Mouse (Mus musculus): Measurements from ENCODE around the gene Dbnl. TPM values are rescaled to one million over a fixed set of nuclear protein-coding genes. Genes with fewer than 3 reads are reported as not detected.

Gene Dbnl
- polyA plus RNA-seq (2014; fragmentation: Nextera tagmentation; extraction: Ambion mirVana): 116 and 126 TPM in 2 replicates

DNA sequence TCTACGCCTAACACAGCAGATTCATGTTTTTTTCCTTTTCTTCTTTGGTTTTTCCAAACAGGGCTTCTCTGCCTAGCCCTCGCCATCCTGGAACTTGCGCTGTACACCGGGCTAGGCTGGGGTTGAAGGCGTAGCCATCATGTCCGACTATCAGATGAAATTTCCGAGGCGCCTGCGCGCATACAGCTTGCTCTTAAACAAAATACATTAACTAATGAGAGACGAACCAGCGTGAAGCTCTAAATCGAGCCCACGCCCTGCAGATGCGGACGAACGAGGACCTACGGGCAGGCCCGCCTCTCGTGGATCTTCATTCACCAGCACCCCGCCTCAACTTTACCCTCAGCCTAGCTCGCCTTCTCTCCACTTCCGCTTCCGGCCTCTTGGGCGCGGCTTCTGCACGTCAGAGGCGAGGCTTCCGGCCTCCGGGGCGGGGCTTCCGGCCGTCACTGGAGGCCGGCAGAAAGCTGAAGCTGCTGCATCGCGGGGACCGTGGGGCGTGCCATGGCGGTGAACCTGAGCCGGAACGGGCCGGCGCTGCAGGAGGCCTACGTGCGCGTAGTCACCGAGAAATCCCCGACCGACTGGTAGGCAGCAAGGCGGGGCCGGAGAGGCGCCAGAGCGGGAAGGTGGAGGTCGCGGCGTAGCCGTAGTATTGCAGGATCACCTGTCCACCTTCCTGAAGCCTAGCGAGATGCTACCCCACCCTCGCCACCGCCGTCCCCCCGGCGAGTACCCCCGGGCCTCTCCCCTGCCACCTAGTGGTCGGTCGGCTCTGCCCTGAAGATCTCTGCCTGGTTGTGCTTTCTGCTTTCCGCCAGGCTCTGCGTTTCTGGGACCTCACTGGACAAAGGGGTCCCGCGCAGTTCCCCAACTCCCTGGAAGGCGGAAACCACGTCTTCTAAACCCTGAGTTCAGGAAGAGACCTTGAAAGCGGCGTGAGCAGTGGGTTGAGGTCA lies at the start of gene Dbnl:
TSS of gene Dbnl (plus strand) at position 433 of the 959 bp plus-strand sequence.
- Histone ChIP-seq H3K27me3 (replicated peaks; ENCODE audit: control insufficient read depth, insufficient read depth, low read length) (no peaks in the 10 kb centered on the region), H3K27ac (ENCODE audit: low read depth) (peak within 1 kb of the TSS; percentile 93), H3K9me3 (ENCODE audit: control insufficient read depth, low read length) (no peaks in the 10 kb centered on the region), H3K9ac (ENCODE audit: low read length) (peak within 1 kb of the TSS; percentile 84), H3K36me3 (ENCODE audit: control insufficient read depth, insufficient read depth, low read length) (peaks cover 27% of the 10 kb centered on the region), H3K4me3 (ENCODE audit: low read depth, low read length) (peak within 1 kb of the TSS; percentile 80), H3K4me1 (replicated peaks; ENCODE audit: control insufficient read depth, insufficient read depth, low read length) (peaks cover 18% of the 10 kb centered on the region), H3K4me2 (ENCODE audit: low read length) (peak within 1 kb of the TSS; percentile 97)
- WGBS: under 1% methylated on average over 73 of the region's 74 CpGs
- ATAC-seq (replicated peaks; ENCODE audit: low FRiP score, low TSS enrichment, low read depth) (peak; percentile 96), DNase-seq (ENCODE audit: low spot score) (peak; percentile 95)

DNA sequence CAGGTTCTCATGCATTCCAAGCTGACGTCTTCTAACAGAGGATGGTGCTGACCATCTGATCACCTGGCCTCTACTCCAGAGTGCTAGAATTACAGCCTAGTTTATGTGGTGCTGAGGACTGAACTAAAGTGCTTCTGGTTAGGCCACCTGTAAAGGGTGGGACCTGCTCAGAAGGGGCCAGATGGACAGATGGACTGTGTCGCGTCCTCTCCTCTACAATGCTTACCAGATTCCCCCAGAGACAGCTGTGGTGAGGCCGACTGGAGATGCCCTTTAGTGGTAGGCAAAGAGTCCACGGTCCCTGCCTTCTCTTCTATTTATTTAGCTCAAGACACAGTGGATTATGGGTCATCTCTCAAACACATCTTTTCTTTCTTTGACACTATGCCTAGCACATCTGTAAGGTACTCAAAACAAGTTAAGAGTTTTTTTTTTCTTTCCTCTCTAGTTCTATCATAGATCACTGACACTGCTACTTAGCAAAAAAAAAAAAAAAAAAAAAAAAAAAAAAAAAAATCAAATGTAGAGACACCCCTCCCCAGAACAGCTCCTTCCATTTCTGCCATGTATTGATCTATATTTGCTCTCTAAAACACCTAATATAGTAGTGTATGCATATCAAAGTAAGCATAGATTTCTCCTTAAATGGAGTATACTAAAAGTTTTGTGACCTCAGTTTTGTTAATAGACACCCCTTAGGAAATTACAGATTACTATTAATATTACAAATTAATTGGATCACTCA lies 49.2 kb upstream of the Dbnl start:
- Histone ChIP-seq H3K9ac (ENCODE audit: low read length) (no peak overlapping the region), H3K4me3 (ENCODE audit: low read depth, low read length) (no peak overlapping the region), H3K4me2 (ENCODE audit: low read length) (no peak overlapping the region), H3K9me3 (ENCODE audit: control insufficient read depth, low read length) (no peaks in the 10 kb centered on the region), H3K36me3 (ENCODE audit: control insufficient read depth, insufficient read depth, low read length) (no peaks in the 10 kb centered on the region), H3K27ac (ENCODE audit: low read depth) (no peak overlapping the region), H3K27me3 (replicated peaks; ENCODE audit: control insufficient read depth, insufficient read depth, low read length) (no peaks in the 10 kb centered on the region), H3K4me1 (replicated peaks; ENCODE audit: control insufficient read depth, insufficient read depth, low read length) (0 out of 2 replicates have a peak, but pooled peaks cover 3% of the 10 kb centered on the region)
- DNase-seq (ENCODE audit: low spot score): no peak
- WGBS: 72% methylated on average over 5 of the region's 5 CpGs
- no peak for ATAC-seq (replicated peaks; ENCODE audit: low FRiP score, low TSS enrichment, low read depth)

DNA sequence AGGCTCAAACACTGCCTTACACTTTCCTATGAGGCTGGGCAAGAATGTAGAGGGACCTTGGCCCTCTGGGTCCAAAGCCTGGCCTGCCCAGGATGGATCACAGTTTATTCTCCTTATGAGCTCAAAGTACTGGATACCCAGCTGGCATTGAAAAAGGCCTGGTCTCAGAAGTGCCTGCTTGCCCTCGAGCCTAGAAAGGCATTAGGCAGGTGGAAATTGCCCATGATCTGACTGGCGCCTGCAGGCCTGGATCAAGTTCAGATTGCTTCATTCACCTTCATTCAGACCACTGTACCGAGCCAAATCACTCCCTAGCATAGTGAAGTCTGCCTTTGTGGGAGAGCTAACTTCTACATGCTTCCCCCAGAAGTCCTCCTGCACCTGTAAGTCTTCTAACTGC lies 48.4 kb upstream of the Dbnl start:
- Histone ChIP-seq H3K36me3 (ENCODE audit: control insufficient read depth, insufficient read depth, low read length) (no peaks in the 10 kb centered on the region), H3K27me3 (replicated peaks; ENCODE audit: control insufficient read depth, insufficient read depth, low read length) (no peaks in the 10 kb centered on the region), H3K9me3 (ENCODE audit: control insufficient read depth, low read length) (no peaks in the 10 kb centered on the region), H3K4me1 (replicated peaks; ENCODE audit: control insufficient read depth, insufficient read depth, low read length) (no peaks in the 10 kb centered on the region), H3K4me3 (ENCODE audit: low read depth, low read length) (no peak overlapping the region), H3K27ac (ENCODE audit: low read depth) (no peak overlapping the region), H3K9ac (ENCODE audit: low read length) (no peak overlapping the region), H3K4me2 (ENCODE audit: low read length) (peak overlapping the region; percentile 82)
- ATAC-seq (replicated peaks; ENCODE audit: low FRiP score, low TSS enrichment, low read depth): no peak
- 81% methylated on average over 3 of the region's 3 CpGs for WGBS
- DNase-seq (ENCODE audit: low spot score): no peak

DNA sequence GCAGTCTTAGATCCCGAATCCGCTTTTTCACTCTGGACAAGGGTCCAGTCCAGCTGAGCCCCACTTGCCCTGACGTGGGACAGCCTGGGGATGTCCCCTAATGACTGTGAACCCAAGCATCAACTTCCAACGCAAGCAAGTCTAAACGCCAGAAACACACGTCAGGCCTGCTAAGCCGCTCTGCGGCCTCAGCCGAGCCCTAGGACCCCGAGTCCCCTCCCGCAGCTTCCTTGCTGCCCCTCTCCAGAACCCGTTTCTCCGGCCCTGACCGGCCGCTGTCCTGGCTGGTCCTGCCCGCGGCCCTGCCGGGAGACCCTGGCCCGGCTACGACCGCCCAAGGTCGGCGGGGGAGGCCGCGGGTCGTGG lies 47.7 kb upstream of the Dbnl start:
- Histone ChIP-seq H3K9me3 (ENCODE audit: control insufficient read depth, low read length) (no peaks in the 10 kb centered on the region), H3K9ac (ENCODE audit: low read length) (peak overlapping the region; percentile 95), H3K36me3 (ENCODE audit: control insufficient read depth, insufficient read depth, low read length) (no peaks in the 10 kb centered on the region), H3K27me3 (replicated peaks; ENCODE audit: control insufficient read depth, insufficient read depth, low read length) (no peaks in the 10 kb centered on the region), H3K4me1 (replicated peaks; ENCODE audit: control insufficient read depth, insufficient read depth, low read length) (no peaks in the 10 kb centered on the region), H3K27ac (ENCODE audit: low read depth) (peak overlapping the region; percentile 82), H3K4me3 (ENCODE audit: low read depth, low read length) (peak overlapping the region; percentile 83), H3K4me2 (ENCODE audit: low read length) (peak overlapping the region; percentile 82)
- 2% methylated on average over 26 of the region's 26 CpGs for WGBS
- ATAC-seq (replicated peaks; ENCODE audit: low FRiP score, low TSS enrichment, low read depth) (peak; percentile 54), DNase-seq (ENCODE audit: low spot score) (no peak)

DNA sequence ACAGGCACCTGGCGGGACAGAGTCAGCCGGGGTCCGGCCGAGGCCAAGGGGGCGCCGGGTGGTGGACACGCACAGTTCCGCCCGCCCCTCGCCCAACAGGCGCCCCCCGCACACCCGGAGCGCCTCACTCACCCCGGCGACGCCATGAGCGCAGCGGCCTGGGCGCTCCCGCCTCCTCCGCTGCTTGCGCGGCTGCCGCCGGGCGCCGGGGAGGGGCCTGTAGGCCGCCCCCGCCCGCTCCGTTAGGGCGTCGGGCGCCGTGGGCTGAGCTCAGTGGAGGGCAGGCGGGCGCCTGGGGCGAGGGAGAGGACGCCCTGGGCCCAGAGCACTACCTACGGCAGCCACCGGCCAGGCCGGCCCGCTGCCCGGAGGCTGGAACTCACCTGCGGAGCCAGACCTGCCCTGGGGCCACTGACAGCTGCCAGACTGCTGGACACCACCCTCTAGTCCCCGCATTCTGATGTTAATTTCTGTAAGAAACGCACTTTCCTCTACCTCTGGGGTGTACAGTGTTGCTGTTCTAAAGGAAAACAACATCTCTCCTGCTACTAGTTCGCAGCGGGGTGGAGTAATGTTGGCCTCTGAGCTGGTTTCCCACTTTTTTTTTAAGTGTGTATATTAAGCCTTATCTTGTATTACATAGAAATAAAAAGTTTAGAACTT lies 47.2 kb upstream of the Dbnl start:
- H3K4me2 ChIP-seq (ENCODE audit: low read length): peak overlapping the region; percentile 82
- no peaks in the 10 kb centered on the region for H3K36me3 ChIP-seq (ENCODE audit: control insufficient read depth, insufficient read depth, low read length)
- under 1% methylated on average over 46 of the region's 50 CpGs for WGBS
- ATAC-seq (replicated peaks; ENCODE audit: low FRiP score, low TSS enrichment, low read depth) (peak; percentile 91), DNase-seq (ENCODE audit: low spot score) (peak; percentile 77)
- no peaks in the 10 kb centered on the region for H3K4me1 ChIP-seq (replicated peaks; ENCODE audit: control insufficient read depth, insufficient read depth, low read length)
- peak overlapping the region; percentile 83 for H3K4me3 ChIP-seq (ENCODE audit: low read depth, low read length)
- H3K9ac ChIP-seq (ENCODE audit: low read length): peak overlapping the region; percentile 95
- no peaks in the 10 kb centered on the region for H3K9me3 ChIP-seq (ENCODE audit: control insufficient read depth, low read length)
- peak overlapping the region; percentile 82 for H3K27ac ChIP-seq (ENCODE audit: low read depth)
- H3K27me3 ChIP-seq (replicated peaks; ENCODE audit: control insufficient read depth, insufficient read depth, low read length): no peaks in the 10 kb centered on the region

DNA sequence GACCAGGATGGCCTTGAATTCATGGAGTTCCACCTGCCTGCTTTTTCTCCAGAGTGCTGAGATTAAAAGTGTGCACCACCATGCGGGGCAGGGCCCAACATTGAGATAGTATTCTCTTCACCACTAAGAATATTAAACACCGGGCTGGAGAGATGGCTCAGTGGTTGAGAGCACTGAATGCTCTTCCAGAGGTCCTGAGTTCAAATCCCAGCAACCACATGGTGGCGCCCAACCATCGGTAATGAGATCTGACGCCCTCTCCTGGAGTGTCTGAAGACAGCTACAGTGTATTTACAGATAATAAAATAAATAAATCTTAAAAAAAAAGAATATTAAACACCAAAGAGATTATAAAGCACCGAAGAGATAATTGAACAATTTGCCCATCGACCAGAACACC lies 46.2 kb upstream of the Dbnl start:
- no peak overlapping the region for H3K4me2 ChIP-seq (ENCODE audit: low read length)
- no peaks in the 10 kb centered on the region for H3K36me3 ChIP-seq (ENCODE audit: control insufficient read depth, insufficient read depth, low read length)
- H3K9ac ChIP-seq (ENCODE audit: low read length): no peak overlapping the region
- H3K4me1 ChIP-seq (replicated peaks; ENCODE audit: control insufficient read depth, insufficient read depth, low read length): no peaks in the 10 kb centered on the region
- no peak overlapping the region for H3K4me3 ChIP-seq (ENCODE audit: low read depth, low read length)
- WGBS: 75% methylated on average over 7 of the region's 7 CpGs
- no peaks in the 10 kb centered on the region for H3K27me3 ChIP-seq (replicated peaks; ENCODE audit: control insufficient read depth, insufficient read depth, low read length)
- no peak overlapping the region for H3K27ac ChIP-seq (ENCODE audit: low read depth)
- ATAC-seq (replicated peaks; ENCODE audit: low FRiP score, low TSS enrichment, low read depth): no peak
- no peaks in the 10 kb centered on the region for H3K9me3 ChIP-seq (ENCODE audit: control insufficient read depth, low read length)
- DNase-seq (ENCODE audit: low spot score): no peak

DNA sequence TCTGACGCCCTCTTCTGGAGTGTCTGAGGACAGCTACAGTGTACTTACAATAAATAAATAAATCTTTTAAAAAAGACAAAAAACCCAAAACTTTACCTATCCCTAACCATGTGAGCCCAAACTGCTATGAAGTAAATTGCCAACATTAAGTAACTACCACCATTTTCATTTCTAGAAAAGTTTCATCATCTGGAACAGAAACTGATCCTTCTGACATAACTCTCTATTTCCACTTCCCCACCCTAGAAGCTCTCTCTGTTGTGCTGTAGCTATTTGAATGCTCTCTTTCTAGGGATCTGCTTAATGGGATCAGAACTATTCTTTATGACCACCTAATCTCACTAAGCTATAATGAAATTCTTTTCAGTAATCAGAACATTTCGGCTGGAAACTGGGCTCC lies 43.3 kb upstream of the Dbnl start:
- no peak overlapping the region for H3K9ac ChIP-seq (ENCODE audit: low read length)
- ATAC-seq (replicated peaks; ENCODE audit: low FRiP score, low TSS enrichment, low read depth) (no peak), DNase-seq (ENCODE audit: low spot score) (no peak)
- H3K9me3 ChIP-seq (ENCODE audit: control insufficient read depth, low read length): no peaks in the 10 kb centered on the region
- no peaks in the 10 kb centered on the region for H3K36me3 ChIP-seq (ENCODE audit: control insufficient read depth, insufficient read depth, low read length)
- WGBS: 85% methylated on average over 2 of the region's 2 CpGs
- H3K4me2 ChIP-seq (ENCODE audit: low read length): no peak overlapping the region
- H3K27me3 ChIP-seq (replicated peaks; ENCODE audit: control insufficient read depth, insufficient read depth, low read length): no peaks in the 10 kb centered on the region
- no peaks in the 10 kb centered on the region for H3K4me1 ChIP-seq (replicated peaks; ENCODE audit: control insufficient read depth, insufficient read depth, low read length)
- H3K4me3 ChIP-seq (ENCODE audit: low read depth, low read length): no peak overlapping the region
- no peak overlapping the region for H3K27ac ChIP-seq (ENCODE audit: low read depth)

DNA sequence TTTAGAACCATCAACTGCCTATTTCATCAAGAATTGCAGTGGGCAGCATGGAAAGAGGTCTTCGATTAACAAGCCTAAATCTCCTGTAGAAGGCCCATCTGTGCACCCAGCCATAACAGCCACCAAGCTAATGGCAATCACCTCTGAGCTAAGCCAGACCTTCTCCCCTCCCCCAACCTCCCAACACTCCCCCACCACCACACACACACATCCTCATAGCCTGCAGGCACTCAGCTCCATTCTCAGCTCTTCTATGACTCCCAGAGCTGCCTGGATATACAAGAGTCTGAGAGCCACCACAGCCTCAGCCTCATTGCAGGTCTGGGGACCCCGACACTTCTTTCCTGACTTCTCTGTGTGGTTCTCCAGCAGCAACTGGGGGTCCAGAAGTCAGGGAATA lies 34.5 kb upstream of the Dbnl start:
- Histone ChIP-seq H3K27me3 (replicated peaks; ENCODE audit: control insufficient read depth, insufficient read depth, low read length) (no peaks in the 10 kb centered on the region), H3K9me3 (ENCODE audit: control insufficient read depth, low read length) (0 out of 2 replicates have a peak, but pooled peaks cover 4% of the 10 kb centered on the region), H3K4me2 (ENCODE audit: low read length) (no peak overlapping the region), H3K27ac (ENCODE audit: low read depth) (no peak overlapping the region), H3K4me1 (replicated peaks; ENCODE audit: control insufficient read depth, insufficient read depth, low read length) (0 out of 2 replicates have a peak, but pooled peaks cover 2% of the 10 kb centered on the region), H3K9ac (ENCODE audit: low read length) (no peak overlapping the region), H3K36me3 (ENCODE audit: control insufficient read depth, insufficient read depth, low read length) (no peaks in the 10 kb centered on the region; the same call in 1 of the 2 replicates), H3K4me3 (ENCODE audit: low read depth, low read length) (no peak overlapping the region)
- DNase-seq (ENCODE audit: low spot score): no peak
- WGBS: 74% methylated on average over 2 of the region's 2 CpGs
- ATAC-seq (replicated peaks; ENCODE audit: low FRiP score, low TSS enrichment, low read depth): no peak

Measured in intestine, embryonic 14.5 days (tissue).